Mouse (Mus musculus) bone marrow macrophage, adult 2 months (primary cell): ENCODE results near the gene Hipk2.

Source experiments
- CTCF ChIP-seq: IDR thresholded peaks from 2 replicates; pipeline ENCODE4 v1.5.1; 2012; ENCODE audit warnings: low read depth, mild to moderate bottlenecking, low read length, moderate library complexity
- POLR2A ChIP-seq: IDR thresholded peaks from 2 replicates; pipeline ENCODE4 v1.6.1; 2012; ENCODE audit warnings: mild to moderate bottlenecking, low read depth, low read length, borderline replicate concordance

- TF ChIP-seq CTCF (no peak), POLR2A (no peak)
These were observed 16.1 kb upstream of the Hipk2 start for GRCm38 (mm10) chr6:38892017-38892416.
